Mouse (Mus musculus) stomach, embryonic 16.5 days (tissue): ENCODE data around the gene Cdkal1. TPM values are rescaled to one million over a fixed set of nuclear protein-coding genes. Genes with fewer than 3 reads are reported as not detected.

Source experiments
- ATAC-seq: fragments of 200-750 bp; cut with Nextera tagmentation; 2 replicates; pipeline ENCODE4 v1.8.0; 2017; ENCODE audit warnings: moderate number of reproducible peaks, moderate TSS enrichment; ENCODE audit not compliant: insufficient read depth, low FRiP score
- H3K27ac ChIP-seq: fragments of 300-500 bp; sonication (generic); 2 replicates; pipeline ENCODE4 v1.5.1; 2014; ENCODE audit warnings: low read length
- H3K27me3 ChIP-seq: fragments of 300-500 bp; sonication (generic); 2 replicates; pipeline ENCODE4 v1.6.1; 2014; ENCODE audit warnings: low read length, control low read depth, mixed read lengths; ENCODE audit not compliant: control insufficient read depth, insufficient read depth
- H3K36me3 ChIP-seq: fragments of 300-500 bp; sonication (generic); 2 replicates; pipeline ENCODE4 v1.6.1; 2014; ENCODE audit warnings: low read length; ENCODE audit not compliant: control insufficient read depth, insufficient read depth
- H3K4me1 ChIP-seq: fragments of 300-500 bp; sonication (generic); 2 replicates; pipeline ENCODE4 v1.6.1; 2014; ENCODE audit warnings: low read length, control low read depth, mixed read lengths; ENCODE audit not compliant: control insufficient read depth, insufficient read depth
- H3K4me2 ChIP-seq: fragments of 300-500 bp; sonication (generic); 2 replicates; pipeline ENCODE4 v1.6.1; 2014; ENCODE audit warnings: low read depth, low read length, mixed read lengths
- H3K4me3 ChIP-seq: fragments of 300-500 bp; sonication (generic); replicated peaks from 2 replicates; pipeline ENCODE4 v1.5.1; 2014; ENCODE audit warnings: mild to moderate bottlenecking, low read length
- H3K9ac ChIP-seq: fragments of 300-500 bp; sonication (generic); 2 replicates; pipeline ENCODE4 v1.6.1; 2014; ENCODE audit warnings: low read length
- H3K9me3 ChIP-seq: fragments of 300-500 bp; sonication (generic); replicated peaks from 2 replicates; pipeline ENCODE4 v1.6.1; 2016; ENCODE audit warnings: low read length, control low read depth; ENCODE audit not compliant: control insufficient read depth
- WGBS: fragments of 180-500 bp; shearing (Covaris S2); extraction: QIAGEN DNeasy Blood & Tissue Kit; methylation state at CpG from one replicate; pipeline ENCODE4 v1.1.7; 2014; 5-methylcytosine and 5-hydroxymethylcytosine counted together
- polyA plus RNA-seq: library from polyadenylated mRNA; unstranded; fragments of >200 nt; fragmentation: Nextera tagmentation; extraction: Ambion mirVana; gene quantifications from 2 replicates; pipeline ENCODE4 v1.2.1, GENCODE M21; 2015

Cdkal1 gene
- polyA plus RNA-seq, 1 experiment from 2014 or later, result 29.8 TPM

DNA sequence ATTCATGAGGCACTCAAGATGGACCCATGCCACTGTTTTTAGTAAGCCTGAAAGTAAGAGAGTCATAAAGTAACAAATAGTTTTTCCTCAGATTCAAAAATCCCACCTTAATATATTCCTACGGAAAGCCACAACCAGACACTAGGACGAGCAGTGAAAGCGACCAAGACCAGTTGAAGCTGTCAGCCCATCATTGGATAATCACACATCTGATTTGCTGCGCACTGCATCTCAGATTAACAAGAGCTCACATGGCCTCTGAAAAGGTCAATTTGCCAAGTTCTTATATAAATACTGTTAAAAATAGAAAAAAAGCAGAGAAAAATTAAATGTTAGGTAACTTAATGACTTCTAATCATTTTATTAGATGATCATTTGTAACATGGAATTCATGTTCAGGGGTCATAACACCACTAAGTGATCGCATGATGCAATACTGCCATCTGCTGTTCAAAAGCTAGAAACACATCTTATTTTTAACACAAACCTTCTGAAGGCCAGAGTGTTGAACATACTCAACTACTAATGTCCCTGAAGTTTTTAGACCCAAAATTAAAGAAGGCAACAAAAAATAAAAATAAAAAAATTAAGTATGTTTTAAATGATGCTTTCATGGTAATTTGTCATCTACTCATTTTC lies 16.9 kb downstream of the Cdkal1 start:
- WGBS, result 53% methylated on average over 5 of the region's 5 CpGs
- no peaks in the 10 kb centered on the region for H3K9me3 ChIP-seq
- no peak overlapping the region for H3K27ac ChIP-seq
- peaks cover 8% of the 10 kb centered on the region; the same call in 1 of the 2 replicates for H3K36me3 ChIP-seq
- H3K4me2 ChIP-seq, result no peak overlapping the region
- ATAC-seq, result no peak
- no peaks in the 10 kb centered on the region for H3K4me1 ChIP-seq
- H3K4me3 ChIP-seq, result no peak overlapping the region
- H3K9ac ChIP-seq, result no peak overlapping the region
- H3K27me3 ChIP-seq, result no peaks in the 10 kb centered on the region

DNA sequence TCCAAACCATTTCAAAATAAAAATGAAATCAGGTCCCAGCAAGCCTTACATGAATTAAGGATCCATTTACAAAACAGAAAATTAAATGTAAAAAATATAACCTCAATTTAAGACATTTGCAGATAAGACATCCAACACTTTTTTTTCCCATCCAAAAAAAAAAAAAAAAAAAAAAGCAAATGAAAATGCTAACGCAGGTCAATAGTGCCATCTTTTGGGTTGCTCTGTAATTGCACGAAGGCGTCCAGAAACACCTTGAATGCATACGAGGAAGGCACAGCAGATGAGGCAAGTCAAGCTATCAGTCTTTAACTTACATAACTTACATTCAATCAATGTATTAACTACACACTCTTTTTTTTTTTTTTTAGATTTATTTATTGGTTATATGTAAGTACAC lies 20.3 kb downstream of the Cdkal1 start:
- H3K9me3 ChIP-seq, result no peaks in the 10 kb centered on the region
- no peak overlapping the region for H3K4me3 ChIP-seq
- no peaks in the 10 kb centered on the region for H3K27me3 ChIP-seq
- peaks cover 4% of the 10 kb centered on the region; the same call in 1 of the 2 replicates for H3K36me3 ChIP-seq
- no peaks in the 10 kb centered on the region for H3K4me1 ChIP-seq
- no peak for ATAC-seq
- H3K4me2 ChIP-seq, result no peak overlapping the region
- no peak overlapping the region for H3K27ac ChIP-seq
- WGBS, result 18% methylated on average over 4 of the region's 4 CpGs
- H3K9ac ChIP-seq, result no peak overlapping the region

DNA sequence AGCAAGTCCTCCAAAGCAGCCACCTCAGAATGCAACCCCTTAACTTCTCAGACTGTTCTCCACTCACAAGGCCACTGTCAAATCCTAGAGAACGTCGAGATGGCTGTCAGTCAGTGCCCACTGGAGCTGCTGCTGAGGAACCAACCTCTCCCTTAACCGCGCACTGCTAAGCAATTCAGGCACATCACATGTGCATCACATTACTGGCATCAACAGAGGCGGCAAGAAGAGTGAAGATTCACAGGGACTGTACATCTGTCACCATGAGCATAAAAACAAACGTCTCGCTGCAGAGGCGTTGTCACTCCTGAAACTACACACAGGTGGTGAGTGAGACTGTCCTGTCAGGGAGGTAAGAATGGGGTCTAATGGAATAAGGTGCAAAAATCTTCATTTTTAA lies 21.7 kb downstream of the Cdkal1 start:
- H3K36me3 ChIP-seq, result peaks cover 4% of the 10 kb centered on the region; the same call in 1 of the 2 replicates
- H3K4me2 ChIP-seq, result no peak overlapping the region
- no peak overlapping the region for H3K27ac ChIP-seq
- no peaks in the 10 kb centered on the region for H3K9me3 ChIP-seq
- no peak overlapping the region for H3K4me3 ChIP-seq
- no peaks in the 10 kb centered on the region for H3K27me3 ChIP-seq
- no peak overlapping the region for H3K9ac ChIP-seq
- 79% methylated on average over 8 of the region's 8 CpGs for WGBS
- no peaks in the 10 kb centered on the region for H3K4me1 ChIP-seq
- no peak for ATAC-seq

DNA sequence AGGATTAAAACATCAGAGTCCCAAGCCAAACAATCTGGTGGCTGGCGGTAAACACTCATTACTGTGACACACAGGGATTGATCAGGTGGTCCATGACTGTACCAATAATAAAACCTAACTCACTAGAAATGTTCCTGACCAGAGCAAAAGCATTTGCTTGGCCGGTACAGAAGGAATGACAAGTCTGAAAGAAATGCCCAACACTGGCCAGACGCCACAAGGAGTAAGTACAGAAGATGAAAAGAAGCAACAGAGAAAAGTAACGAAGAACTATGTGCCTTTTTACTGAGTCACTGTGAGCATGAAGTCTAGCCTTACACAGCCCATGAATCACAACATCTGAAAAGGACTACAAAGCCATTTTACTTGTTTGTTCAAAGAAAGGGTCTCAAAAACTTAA lies 24.3 kb downstream of the Cdkal1 start:
- no peaks in the 10 kb centered on the region for H3K4me1 ChIP-seq

DNA sequence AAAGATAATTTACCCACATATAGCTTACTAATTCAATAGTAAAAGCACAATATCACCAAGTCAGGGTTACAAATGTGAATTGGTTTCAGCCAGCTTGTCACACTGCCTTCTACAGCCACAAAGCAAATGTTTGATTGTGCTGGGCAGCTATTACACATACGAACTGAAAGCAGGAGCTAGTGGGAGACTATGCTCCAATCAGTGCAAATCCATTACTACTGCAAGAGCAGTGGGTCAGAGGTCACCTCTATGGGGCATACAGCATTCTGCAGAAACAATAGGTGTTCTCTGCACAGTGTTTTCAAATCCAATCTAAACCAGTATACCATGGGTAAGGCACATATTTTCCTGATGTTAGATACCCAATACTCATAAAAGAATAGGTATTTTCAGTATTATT lies 27.4 kb downstream of the Cdkal1 start:
- no peak for ATAC-seq
- no peak overlapping the region for H3K27ac ChIP-seq
- peaks cover 15% of the 10 kb centered on the region; the same call in 1 of the 2 replicates for H3K4me1 ChIP-seq
- H3K27me3 ChIP-seq, result no peaks in the 10 kb centered on the region
- H3K9ac ChIP-seq, result no peak overlapping the region
- H3K4me3 ChIP-seq, result no peak overlapping the region
- H3K9me3 ChIP-seq, result no peaks in the 10 kb centered on the region
- H3K36me3 ChIP-seq, result no peaks in the 10 kb centered on the region
- no peak overlapping the region for H3K4me2 ChIP-seq
- 55% methylated on average over 1 of the region's 1 CpGs for WGBS

More for the DNA sequence above, 24.3 kb downstream of the Cdkal1 start:
- H3K36me3 ChIP-seq, result no peaks in the 10 kb centered on the region
- no peaks in the 10 kb centered on the region for H3K27me3 ChIP-seq
- H3K9me3 ChIP-seq, result no peaks in the 10 kb centered on the region
- H3K9ac ChIP-seq, result no peak overlapping the region
- H3K4me2 ChIP-seq, result no peak overlapping the region
- 75% methylated on average over 4 of the region's 4 CpGs for WGBS
- H3K27ac ChIP-seq, result no peak overlapping the region
- no peak for ATAC-seq
- H3K4me3 ChIP-seq, result no peak overlapping the region

DNA sequence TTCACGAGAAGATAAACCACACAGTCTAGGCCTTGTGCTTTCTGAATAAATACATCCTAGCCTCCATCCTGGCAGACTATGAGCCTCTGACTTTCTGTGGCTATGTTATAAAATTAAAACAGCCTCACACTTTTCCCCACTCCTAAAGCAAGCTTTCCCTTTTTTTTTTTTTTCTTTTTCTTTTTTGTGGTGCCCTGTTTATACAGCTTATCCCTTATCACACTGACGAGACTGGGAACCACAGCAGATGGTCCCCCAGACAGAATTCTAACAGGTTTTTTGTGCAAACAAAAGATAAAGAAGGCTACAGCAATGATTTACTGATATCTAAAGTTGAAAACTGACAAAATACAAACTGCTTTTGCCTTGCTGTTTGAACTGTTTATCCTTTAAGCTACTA lies 29.0 kb downstream of the Cdkal1 start:
- Histone ChIP-seq H3K36me3 (no peaks in the 10 kb centered on the region), H3K9ac (no peak overlapping the region), H3K4me3 (no peak overlapping the region), H3K9me3 (no peaks in the 10 kb centered on the region), H3K27me3 (no peaks in the 10 kb centered on the region), H3K27ac (no peak overlapping the region), H3K4me2 (no peak overlapping the region), H3K4me1 (peaks cover 15% of the 10 kb centered on the region; the same call in 1 of the 2 replicates)
- 31% methylated on average over 2 of the region's 2 CpGs for WGBS
- ATAC-seq, result no peak

DNA sequence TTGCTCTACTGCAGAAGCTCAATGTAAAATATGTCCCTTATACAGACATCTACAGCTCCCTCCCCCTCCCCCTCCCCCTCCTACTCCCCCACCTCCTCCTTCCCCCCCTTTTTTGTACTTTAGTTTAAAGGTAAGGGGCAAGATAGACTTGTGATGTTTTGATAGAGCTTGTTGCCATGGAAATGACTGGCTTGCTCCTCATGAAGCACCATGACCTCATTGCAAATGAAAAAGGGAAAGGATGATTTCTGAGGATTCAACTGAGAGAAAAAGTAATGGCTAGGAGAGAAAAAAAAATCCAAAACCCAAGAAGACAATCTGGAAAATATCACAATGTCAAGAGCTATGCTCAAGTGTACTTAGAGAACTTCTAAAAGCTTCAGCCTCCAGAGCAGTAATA lies 29.4 kb downstream of the Cdkal1 start:
- Histone ChIP-seq H3K4me2 (no peak overlapping the region), H3K27me3 (no peaks in the 10 kb centered on the region), H3K4me1 (peaks cover 15% of the 10 kb centered on the region; the same call in 1 of the 2 replicates), H3K36me3 (no peaks in the 10 kb centered on the region), H3K4me3 (no peak overlapping the region), H3K9me3 (no peaks in the 10 kb centered on the region), H3K9ac (no peak overlapping the region), H3K27ac (no peak overlapping the region)
- no peak for ATAC-seq

DNA sequence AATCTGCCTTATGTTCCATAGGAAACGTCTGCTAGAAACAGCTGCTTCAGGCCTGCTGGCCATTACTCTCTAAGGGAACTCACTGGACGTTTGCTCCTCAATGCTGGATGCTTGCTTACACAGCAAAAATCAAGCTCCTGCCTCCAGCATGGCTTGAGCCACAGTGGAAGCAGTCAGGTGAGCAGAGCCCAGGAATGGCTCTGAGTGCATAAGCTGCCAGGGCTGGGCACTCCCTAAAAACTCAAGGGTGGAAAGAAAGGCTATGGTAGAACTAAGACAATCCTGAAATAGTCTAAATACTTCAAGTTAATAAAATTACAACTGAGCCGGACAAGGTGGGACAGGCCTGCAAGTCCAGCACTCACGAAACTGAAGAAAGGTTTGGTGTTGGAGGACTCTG lies 30.7 kb downstream of the Cdkal1 start:
- Histone ChIP-seq H3K4me3 (no peak overlapping the region), H3K4me1 (peaks cover 15% of the 10 kb centered on the region; the same call in 1 of the 2 replicates), H3K27ac (peak overlapping the region; percentile 48), H3K27me3 (no peaks in the 10 kb centered on the region), H3K36me3 (no peaks in the 10 kb centered on the region), H3K9me3 (no peaks in the 10 kb centered on the region), H3K9ac (no peak overlapping the region), H3K4me2 (no peak overlapping the region)
- WGBS, result 60% methylated on average over 4 of the region's 4 CpGs
- ATAC-seq, result no peak

DNA sequence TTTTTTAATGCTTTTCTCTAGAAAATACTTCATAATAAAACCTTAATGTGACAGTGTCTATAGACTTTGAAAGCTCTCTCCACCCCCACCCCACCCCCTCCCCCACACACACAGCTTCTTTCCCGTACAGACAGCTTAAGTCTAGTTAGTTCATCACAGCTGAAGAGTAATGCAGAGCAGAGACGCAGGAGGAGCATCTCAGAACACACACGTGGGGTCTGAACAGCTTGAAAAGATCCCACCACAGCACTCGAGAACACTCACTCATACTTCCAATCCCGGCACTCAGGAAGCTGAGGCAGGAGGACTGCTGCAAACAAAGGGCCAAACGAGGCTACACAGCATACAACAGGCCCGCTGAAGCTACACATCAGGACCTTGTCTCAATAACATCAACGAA lies 31.1 kb downstream of the Cdkal1 start:
- peak; percentile 45; the same call in 1 of the 2 replicates for ATAC-seq
- no peaks in the 10 kb centered on the region for H3K9me3 ChIP-seq
- H3K4me1 ChIP-seq, result peaks cover 15% of the 10 kb centered on the region; the same call in 1 of the 2 replicates
- no peak overlapping the region for H3K4me3 ChIP-seq
- no peak overlapping the region; the same call in 1 of the 2 replicates for H3K27ac ChIP-seq
- H3K27me3 ChIP-seq, result no peaks in the 10 kb centered on the region
- H3K36me3 ChIP-seq, result no peaks in the 10 kb centered on the region
- whole genome bisulfite sequencing, result 50% methylated on average over 8 of the region's 8 CpGs
- no peak overlapping the region for H3K4me2 ChIP-seq
- H3K9ac ChIP-seq, result no peak overlapping the region
